Mouse (Mus musculus) layer of hippocampus, adult 9-10 months (tissue): ENCODE results near the gene Atoh8.
A peak's percentile ranks its signal among the peaks of the same experiment; 100 is the strongest.

Experiments used
- DNase-seq: peaks from one replicate; pipeline ENCODE4 v3.0.0; 2022; ENCODE audit warnings: low spot score

The Atoh8 gene

GRCm38 (mm10) chr6:72227665-72228265, 7.6 kb downstream of the Atoh8 start:
- no peak for DNase-seq

GRCm38 (mm10) chr6:72227011-72227410, 8.4 kb downstream of the Atoh8 start:
- DNase-seq = no peak

GRCm38 (mm10) chr6:72225686-72226085, 9.7 kb downstream of the Atoh8 start:
- no peak for DNase-seq

GRCm38 (mm10) chr6:72223892-72224291, 11.5 kb downstream of the Atoh8 start:
- DNase-seq = no peak

DNA sequence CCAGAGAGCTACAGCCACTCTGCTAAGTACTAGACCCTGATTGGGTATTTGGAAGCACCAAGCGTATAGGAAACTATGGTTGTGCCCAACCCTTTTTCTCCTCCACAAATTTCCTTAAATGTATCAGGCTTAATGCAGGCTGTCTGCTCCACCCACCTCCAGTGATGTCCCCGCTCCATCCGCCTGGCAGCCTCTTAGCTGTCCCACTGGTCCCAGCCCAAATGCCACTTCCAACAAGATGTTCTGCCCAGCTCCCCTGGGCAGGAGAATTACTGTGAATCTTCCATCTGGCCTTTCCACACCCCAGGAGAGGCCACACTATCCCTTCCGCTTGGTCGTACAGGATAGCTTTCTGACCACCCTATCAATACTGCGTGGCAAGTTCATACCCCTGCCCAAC, 12.5 kb downstream of the Atoh8 start:
- DNase-seq = no peak

GRCm38 (mm10) chr6:72222271-72222724, 13.1 kb downstream of the Atoh8 start:
- no peak for DNase-seq

DNA sequence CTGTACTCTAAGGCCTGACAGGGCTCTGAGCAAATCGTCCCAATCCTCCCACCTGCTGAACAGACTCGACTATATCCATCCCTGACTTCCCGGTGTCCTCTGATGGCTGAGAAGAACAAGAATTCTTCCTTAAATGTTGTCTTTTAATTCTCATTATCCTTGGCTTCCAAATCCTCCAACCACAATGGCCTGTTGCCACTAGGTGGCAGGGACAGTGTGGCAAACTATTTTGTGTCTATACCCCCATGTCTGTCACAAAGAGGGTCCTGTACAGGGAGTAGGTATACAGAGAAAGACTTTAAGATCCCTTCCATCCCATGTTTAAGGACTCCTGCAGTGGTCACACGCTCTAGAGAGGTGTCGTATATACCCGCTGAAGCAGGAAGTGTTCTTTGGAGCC, 14.1 kb downstream of the Atoh8 start:
- no peak for DNase-seq

DNA sequence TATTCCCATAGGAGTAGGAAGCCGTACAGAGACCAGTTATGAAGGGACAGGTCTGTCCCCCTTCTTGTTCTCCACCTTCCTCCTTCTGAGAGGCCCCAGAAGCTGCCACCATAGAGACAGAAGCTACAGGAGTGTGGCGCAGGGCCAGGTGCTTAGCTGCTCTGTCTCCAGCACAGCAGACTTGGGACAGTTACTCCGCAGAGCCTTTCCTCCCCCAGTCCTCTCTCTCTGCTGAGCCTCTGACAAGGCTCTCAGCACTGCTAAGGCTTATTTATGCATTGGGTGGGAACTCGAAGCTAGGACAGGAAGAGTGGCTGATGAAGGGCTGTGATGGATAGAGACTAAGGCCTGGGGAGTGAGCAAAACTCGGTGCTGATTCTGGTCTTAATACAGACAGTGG, 15.8 kb downstream of the Atoh8 start:
- no peak for DNase-seq

DNA sequence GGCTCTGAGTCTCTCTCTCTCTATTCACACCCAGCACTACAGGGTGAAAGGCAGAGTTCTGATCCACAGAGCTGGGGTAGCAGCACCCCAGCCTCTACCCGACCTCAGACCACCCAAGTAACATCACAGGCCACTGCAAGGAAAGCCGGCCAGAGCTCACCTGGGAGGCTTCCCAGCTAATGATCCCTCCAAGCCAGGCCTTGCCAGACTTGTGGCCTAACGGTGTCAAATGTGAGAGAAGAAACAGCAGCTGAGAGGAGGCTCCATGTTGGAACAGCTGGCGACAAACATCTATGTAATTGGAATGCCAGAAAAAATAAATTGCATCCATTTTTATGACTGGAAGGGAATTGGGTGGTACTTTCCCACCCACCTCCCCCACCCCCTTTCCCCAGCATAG, 17.1 kb downstream of the Atoh8 start:
- DNase-seq = no peak

- DNase-seq = no peak
Observed at GRCm38 (mm10) chr6:72217415-72217784, 18.0 kb downstream of the Atoh8 start.

DNA sequence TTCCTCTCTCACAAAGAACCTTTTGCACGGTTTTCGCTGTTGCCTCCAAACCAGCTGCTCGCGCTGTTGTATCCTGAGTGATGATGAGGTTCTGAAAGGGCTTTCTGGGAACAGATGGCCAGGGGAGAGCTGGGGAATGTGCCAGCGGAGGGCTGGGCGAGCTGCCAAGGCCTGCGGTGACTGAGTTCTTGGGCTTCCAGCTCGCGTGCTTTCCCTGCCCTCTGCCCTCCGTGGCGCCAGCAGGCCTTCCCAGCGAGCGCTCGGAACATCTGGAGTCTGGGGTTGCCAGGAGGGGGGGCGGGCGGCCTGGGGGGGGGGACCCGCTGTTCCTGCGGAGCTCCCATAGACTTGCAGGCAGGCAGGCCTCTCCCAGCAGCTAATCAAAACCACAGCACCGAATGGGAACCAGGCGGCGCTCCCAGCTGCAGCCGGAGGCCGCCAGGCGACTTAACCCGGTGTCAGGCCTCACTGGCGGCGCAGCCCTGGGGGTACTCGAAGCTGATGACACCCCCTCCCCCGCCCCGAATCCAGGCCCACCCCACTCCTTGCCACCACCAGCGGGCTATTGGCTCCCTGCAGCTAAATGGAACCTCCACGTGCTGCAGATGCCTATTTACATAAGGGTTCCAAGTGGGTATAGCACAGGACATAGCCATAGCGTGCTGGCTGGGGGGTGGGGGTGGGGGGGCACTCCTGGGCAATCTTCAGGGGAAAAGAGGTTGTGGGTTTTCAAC, 18.5 kb downstream of the Atoh8 start:
- DNase-seq = peak; percentile 96

DNA sequence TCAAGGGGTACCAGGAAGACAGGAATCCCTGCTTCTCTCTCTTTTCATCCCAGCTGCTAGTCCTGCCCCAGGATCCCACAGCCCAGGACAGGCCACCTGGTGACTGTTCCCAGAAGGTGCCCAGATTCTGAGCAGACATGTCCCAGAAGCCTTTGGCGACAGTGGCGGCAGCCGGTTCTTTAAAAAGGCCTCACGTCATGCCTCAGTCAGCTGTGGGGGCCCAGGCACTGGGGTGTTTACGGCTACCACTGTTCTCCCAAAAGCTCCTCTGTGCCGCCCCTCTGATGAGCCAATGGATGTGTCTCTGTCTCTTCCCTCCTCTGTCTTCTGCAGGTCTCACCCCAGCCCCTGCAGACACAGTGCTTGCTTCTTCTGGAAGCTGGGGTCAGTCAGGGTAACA, 19.8 kb downstream of the Atoh8 start:
- no peak for DNase-seq

DNA sequence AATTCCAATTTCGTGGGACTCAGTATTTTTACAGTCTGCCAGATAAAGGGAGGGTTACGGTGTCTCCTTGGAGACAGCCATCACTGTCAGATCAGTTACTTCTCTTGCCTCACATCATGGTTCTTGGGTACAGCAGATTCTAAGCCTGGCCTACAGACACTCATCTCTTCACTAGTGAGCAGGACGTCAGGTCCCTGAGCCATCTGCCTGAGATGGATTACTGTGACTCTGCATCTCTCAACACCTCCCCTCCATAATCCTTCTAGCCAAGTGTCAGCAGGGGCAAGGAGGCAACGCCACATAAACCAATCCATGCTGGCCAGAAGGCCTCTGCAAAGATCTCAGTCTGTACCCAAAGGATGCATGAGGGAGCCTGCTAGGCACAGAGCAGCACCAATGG, 24.0 kb downstream of the Atoh8 start:
- DNase-seq = no peak

GRCm38 (mm10) chr6:72210823-72211222, 24.6 kb downstream of the Atoh8 start:
- DNase-seq = no peak

DNA sequence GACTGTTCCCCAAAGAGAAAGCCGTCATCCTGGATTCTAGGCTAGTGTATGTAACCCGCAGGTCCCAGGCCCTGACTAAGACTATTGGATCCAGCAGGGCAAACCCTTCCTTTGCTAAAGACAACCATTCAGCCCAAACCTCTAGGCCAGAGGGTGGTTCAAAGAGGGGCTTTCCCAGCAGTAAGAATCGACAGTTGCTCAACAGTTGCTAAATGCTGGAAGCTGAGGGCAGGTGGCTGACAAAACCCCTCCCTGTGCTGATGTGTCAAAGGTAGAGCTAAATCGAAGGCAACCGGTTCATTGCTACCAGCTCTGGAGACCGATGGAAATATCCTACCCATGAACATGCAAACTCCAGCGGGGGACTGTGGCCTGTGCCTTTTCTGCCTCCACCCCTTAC, 25.6 kb downstream of the Atoh8 start:
- no peak for DNase-seq

DNA sequence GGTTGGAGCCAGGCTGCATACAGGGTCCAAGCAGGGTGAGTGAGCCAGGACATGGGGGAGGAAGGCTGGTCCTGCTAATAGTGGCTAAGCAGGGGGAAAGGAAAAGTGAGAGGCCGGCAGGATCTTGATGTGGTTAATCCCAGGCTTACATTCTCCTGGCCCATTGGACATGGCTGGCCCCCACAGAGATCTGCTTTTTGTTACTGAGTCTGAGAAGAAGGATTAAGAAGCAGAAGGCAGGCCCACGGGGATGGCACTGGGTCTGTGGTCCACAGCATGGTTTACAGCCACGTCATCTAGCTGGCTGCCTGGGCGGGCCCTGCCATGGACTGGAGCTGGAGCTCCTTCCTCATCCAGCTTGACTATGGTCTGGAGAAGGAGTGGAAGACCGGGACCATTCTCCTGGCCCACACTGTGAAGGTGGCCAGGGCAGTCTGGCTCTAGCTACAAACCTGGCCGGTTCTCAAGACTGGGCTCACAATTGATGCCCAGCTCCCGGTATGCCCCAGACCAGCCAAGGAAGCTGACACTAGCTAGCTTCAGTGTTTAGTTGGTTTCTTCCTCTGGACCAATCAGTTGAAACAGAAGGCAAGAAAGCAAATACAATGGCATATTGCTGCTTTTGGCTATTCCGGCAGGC, 26.9 kb downstream of the Atoh8 start:
- DNase-seq = no peak

DNA sequence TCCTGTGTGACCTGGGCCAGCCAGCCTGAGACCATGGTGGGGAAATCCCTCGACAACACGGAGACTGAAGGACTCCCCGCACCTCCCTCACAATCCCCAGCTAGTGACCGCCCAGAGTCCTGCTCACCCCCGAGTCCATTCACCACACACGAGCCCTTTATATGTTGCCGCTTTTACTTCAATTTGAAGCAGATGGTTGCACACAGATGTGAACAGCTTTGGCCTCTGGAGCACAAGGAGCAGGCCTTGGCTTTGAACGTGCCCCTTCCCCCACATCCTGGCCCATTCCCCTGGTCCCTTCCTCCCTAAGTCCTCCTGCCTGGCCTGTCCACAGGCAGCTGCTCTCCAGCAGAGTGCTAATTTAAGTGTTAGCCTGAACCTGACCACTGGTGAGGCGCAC, 29.4 kb downstream of the Atoh8 start:
- DNase-seq = no peak

GRCm38 (mm10) chr6:72204858-72205257, 30.5 kb downstream of the Atoh8 start:
- DNase-seq = no peak

DNA sequence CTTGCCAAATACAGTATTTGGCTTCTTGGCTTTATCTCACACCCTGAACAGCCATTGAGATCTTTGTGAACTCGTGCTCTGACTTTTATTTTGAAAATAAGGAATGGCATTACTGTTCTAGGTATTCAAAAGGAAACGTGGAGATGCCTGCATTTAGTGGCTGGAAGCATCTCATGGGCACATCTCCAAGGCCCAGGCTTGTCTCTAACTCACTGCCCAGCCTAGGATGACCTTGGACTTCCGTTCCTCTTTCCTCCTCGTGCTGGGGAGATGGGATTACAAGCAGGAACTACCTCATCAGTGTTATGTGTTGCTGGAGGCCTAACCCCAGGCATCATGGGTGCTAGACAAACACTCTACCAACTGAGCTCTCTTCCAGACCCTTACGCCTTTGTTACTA, 32.1 kb downstream of the Atoh8 start:
- no peak for DNase-seq

GRCm38 (mm10) chr6:72202732-72203131, 32.6 kb downstream of the Atoh8 start:
- no peak for DNase-seq

DNA sequence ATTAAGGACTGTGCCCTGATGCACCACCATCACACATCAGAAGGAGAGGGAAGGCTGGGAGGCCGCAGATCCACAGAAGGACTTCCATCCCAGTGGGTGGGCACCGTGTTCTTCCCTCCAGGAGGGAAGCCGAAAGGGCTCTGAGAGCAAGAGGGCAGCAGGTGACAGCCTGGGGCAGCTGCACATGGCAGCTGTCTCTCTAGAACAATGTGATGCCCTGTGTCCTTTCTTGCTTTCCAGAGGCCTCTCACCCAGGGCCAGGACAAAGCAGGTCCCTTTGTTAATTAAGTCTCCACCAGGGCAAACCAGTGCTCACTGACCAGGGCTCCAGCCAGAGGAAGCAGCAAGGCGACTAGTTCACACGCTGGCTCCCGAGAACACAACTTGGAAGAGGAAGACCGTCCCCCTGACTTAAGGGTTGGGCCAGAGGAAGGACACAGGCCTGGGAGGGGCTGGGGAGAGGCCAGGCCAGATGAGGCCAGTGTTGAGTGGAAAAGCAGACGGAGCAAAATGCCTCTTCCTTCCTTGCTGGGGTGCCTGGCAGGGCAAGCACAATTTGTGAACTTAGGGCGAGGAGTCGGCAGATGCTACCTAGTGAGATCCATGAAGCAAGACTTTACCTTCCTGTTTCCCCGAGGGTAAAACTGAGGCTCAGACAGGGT, 34.7 kb downstream of the Atoh8 start:
- no peak for DNase-seq

GRCm38 (mm10) chr6:72197515-72197914, 37.9 kb downstream of the Atoh8 start:
- no peak for DNase-seq

GRCm38 (mm10) chr6:72196660-72197059, 38.7 kb downstream of the Atoh8 start:
- no peak for DNase-seq
